Mouse (Mus musculus) kidney, adult 2 months (tissue): ENCODE measurements at regions not wholly inside any gene's neighbourhood (a gene's known extent, or its start where the extent isn't known, plus 50 kb on each side); places are given as distances from the start of the nearest gene placed in this dataset.

Experiments used
- CTCF ChIP-seq: fragments of 200-500 bp; conservative IDR thresholded peaks from 2 replicates; pipeline ENCODE4 v1.5.1; 2011; ENCODE audit warnings: low read depth, mild to moderate bottlenecking, control low read depth, low read length, moderate library complexity, mixed read lengths; ENCODE audit not compliant: insufficient read depth, insufficient read length
- POLR2A ChIP-seq: fragments of 200-500 bp; IDR thresholded peaks from one replicate; pipeline ENCODE4 v1.6.1; 2011; ENCODE audit warnings: low read depth, low read length, control low read depth

GRCm38 (mm10) chr7:130018891-130019290 lies 427.2 kb downstream of the Wdr11 start:
- no peak for TF ChIP-seq CTCF
- TF ChIP-seq POLR2A, result no peak
